Mouse (Mus musculus) small intestine, adult 2 months (tissue): Measurements from ENCODE around the gene Proz.

ENCODE experiments used
- CTCF ChIP-seq: fragments of 200-500 bp; IDR thresholded peaks from 2 replicates; pipeline ENCODE4 v1.5.1; 2012; ENCODE audit warnings: low read depth, mild to moderate bottlenecking, control low read depth, inconsistent platforms, low read length, moderate library complexity, mixed read lengths; ENCODE audit not compliant: insufficient replicate concordance, insufficient read length; ENCODE audit errors: extremely low read depth
- POLR2A ChIP-seq: fragments of 200-500 bp; IDR thresholded peaks from 2 replicates; pipeline ENCODE4 v1.6.1; 2012; ENCODE audit warnings: low read depth, mild to moderate bottlenecking, control low read depth, inconsistent platforms, low read length, moderate library complexity

DNA sequence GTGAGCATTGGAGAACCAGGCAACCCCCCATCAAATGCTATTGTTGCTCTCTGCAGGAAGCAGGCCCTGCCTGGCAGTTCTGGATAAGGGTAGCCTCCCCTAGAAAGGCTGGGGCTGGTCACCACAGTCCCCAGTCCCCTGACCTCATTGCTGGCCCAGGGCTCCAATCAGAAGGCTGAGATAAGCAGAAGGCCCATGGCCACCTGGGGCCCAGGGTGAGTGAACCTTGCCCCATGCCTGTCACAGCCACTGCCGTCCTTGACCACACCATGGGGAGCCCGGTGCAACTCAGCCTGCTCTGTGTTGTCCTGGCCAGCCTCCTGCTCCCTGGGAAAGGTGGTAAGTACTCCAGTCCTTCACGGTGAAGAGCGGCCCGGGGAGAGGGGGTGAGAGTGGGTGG is 23.1 kb upstream of the Proz start:
- no peak for TF ChIP-seq CTCF
- no peak for TF ChIP-seq POLR2A
